Mouse (Mus musculus) lung, embryonic 14.5 days (tissue): Measurements from ENCODE around the gene H6pd. TPM values are rescaled to one million over a fixed set of nuclear protein-coding genes. Genes with fewer than 3 reads are reported as not detected.

Source experiments
- ATAC-seq: fragments of 200-750 bp; cut with Nextera tagmentation; 2 replicates; pipeline ENCODE4 v1.8.0; 2017; ENCODE audit warnings: mild to moderate bottlenecking, moderate TSS enrichment, moderate library complexity; ENCODE audit not compliant: insufficient read depth
- DNase-seq: peaks from one replicate; pipeline ENCODE4 v3.0.0-alpha.2; 2015
- H3K27ac ChIP-seq: fragments of 300-500 bp; sonication (generic); 2 replicates; pipeline ENCODE4 v1.5.1; 2014; ENCODE audit warnings: low read depth, mild to moderate bottlenecking, moderate library complexity
- H3K27me3 ChIP-seq: fragments of 300-500 bp; sonication (generic); 2 replicates; pipeline ENCODE4 v1.6.1; 2014; ENCODE audit warnings: low read length, control low read depth; ENCODE audit not compliant: insufficient read depth
- H3K36me3 ChIP-seq: fragments of 300-500 bp; sonication (generic); 2 replicates; pipeline ENCODE4 v1.6.1; 2014; ENCODE audit warnings: control low read depth; ENCODE audit not compliant: insufficient read depth
- H3K4me1 ChIP-seq: fragments of 300-500 bp; sonication (generic); 2 replicates; pipeline ENCODE4 v1.6.1; 2014; ENCODE audit warnings: antibody characterized with exemption, control low read depth; ENCODE audit not compliant: insufficient read depth
- H3K4me2 ChIP-seq: fragments of 300-500 bp; sonication (generic); 2 replicates; pipeline ENCODE4 v1.6.1; 2014; ENCODE audit warnings: mild to moderate bottlenecking
- H3K4me3 ChIP-seq: fragments of 300-500 bp; sonication (generic); 2 replicates; pipeline ENCODE4 v1.5.1; 2014; ENCODE audit warnings: low read depth, low read length
- H3K9ac ChIP-seq: fragments of 300-500 bp; sonication (generic); 2 replicates; pipeline ENCODE4 v1.6.1; 2014
- H3K9me3 ChIP-seq: fragments of 300-500 bp; sonication (generic); 2 replicates; pipeline ENCODE4 v1.6.1; 2016; ENCODE audit warnings: low read depth, low read length, control low read depth
- CTCF ChIP-seq: IDR thresholded peaks from 2 replicates; pipeline ENCODE4 v1.5.1; 2016; ENCODE audit warnings: antibody characterized with exemption, low read depth
- WGBS: fragments of 180-500 bp; shearing (Covaris S2); extraction: QIAGEN DNeasy Blood & Tissue Kit; methylation state at CpG from one replicate; pipeline ENCODE4 v1.1.7; 2014; 5-methylcytosine and 5-hydroxymethylcytosine counted together
- polyA plus RNA-seq: library from polyadenylated mRNA; unstranded; fragments of >200 nt; fragmentation: Nextera tagmentation; extraction: Ambion mirVana; gene quantifications from 2 replicates; pipeline ENCODE4 v1.2.1, GENCODE M21; 2014

H6pd gene
- 20.4 and 22.0 TPM in 2 replicates for polyA plus RNA-seq

GRCm38 (mm10) chr4:150008853-150009586 lies at the start of gene H6pd:
Gene H6pd, minus strand, starts transcription at chr4:150009023.
- Histone ChIP-seq H3K4me2 (peak within 1 kb of the TSS; percentile 81), H3K27ac (peak within 1 kb of the TSS; percentile 99), H3K9me3 (no peaks in the 10 kb centered on the region), H3K36me3 (no peaks in the 10 kb centered on the region), H3K9ac (peak within 1 kb of the TSS; percentile 89), H3K27me3 (no peaks in the 10 kb centered on the region), H3K4me3 (peak within 1 kb of the TSS; percentile 72), H3K4me1 (peaks cover 27% of the 10 kb centered on the region)
- no peak; the same call in 1 of the 2 replicates for TF ChIP-seq CTCF
- 4% methylated on average over 52 of the region's 52 CpGs for WGBS
- ATAC-seq (peak; percentile 87), DNase-seq (peak; percentile 98)

- no peak overlapping the region for H3K9ac ChIP-seq
- TF ChIP-seq CTCF = no peak
- no peak overlapping the region for H3K4me3 ChIP-seq
- whole genome bisulfite sequencing = 90% methylated on average over 12 of the region's 12 CpGs
- H3K27me3 ChIP-seq = no peaks in the 10 kb centered on the region
- no peak overlapping the region for H3K27ac ChIP-seq
- H3K9me3 ChIP-seq = no peaks in the 10 kb centered on the region
- no peak overlapping the region for H3K4me2 ChIP-seq
- DNase-seq (no peak), ATAC-seq (no peak)
- H3K36me3 ChIP-seq = 0 out of 2 replicates have a peak, but pooled peaks cover 6% of the 10 kb centered on the region
- peaks cover 11% of the 10 kb centered on the region; the same call in 1 of the 2 replicates for H3K4me1 ChIP-seq
Observed at GRCm38 (mm10) chr4:150057722-150058121, 48.9 kb upstream of the H6pd start.

- TF ChIP-seq CTCF = no peak
- WGBS = 74% methylated on average over 7 of the region's 7 CpGs
- H3K27me3 ChIP-seq = no peaks in the 10 kb centered on the region
- H3K27ac ChIP-seq = no peak overlapping the region
- H3K4me2 ChIP-seq = no peak overlapping the region
- DNase-seq = no peak
- H3K36me3 ChIP-seq = 0 out of 2 replicates have a peak, but pooled peaks cover 6% of the 10 kb centered on the region
- H3K4me3 ChIP-seq = no peak overlapping the region
- no peak overlapping the region for H3K9ac ChIP-seq
- no peaks in the 10 kb centered on the region for H3K9me3 ChIP-seq
- ATAC-seq = no peak
- peaks cover 9% of the 10 kb centered on the region; the same call in 1 of the 2 replicates for H3K4me1 ChIP-seq
Observed at GRCm38 (mm10) chr4:150056171-150056570, 47.3 kb upstream of the H6pd start.

GRCm38 (mm10) chr4:150052380-150052779 lies 43.6 kb upstream of the H6pd start:
- WGBS = 90% methylated on average over 3 of the region's 3 CpGs
- no peak overlapping the region for H3K9ac ChIP-seq
- 0 out of 2 replicates have a peak, but pooled peaks cover 8% of the 10 kb centered on the region for H3K4me1 ChIP-seq
- no peaks in the 10 kb centered on the region for H3K9me3 ChIP-seq
- H3K36me3 ChIP-seq = 0 out of 2 replicates have a peak, but pooled peaks cover 6% of the 10 kb centered on the region
- H3K4me3 ChIP-seq = no peak overlapping the region
- H3K27ac ChIP-seq = no peak overlapping the region
- ATAC-seq (no peak), DNase-seq (no peak)
- H3K27me3 ChIP-seq = peaks cover 6% of the 10 kb centered on the region; the same call in 1 of the 2 replicates
- H3K4me2 ChIP-seq = no peak overlapping the region
- no peak for TF ChIP-seq CTCF

GRCm38 (mm10) chr4:150051514-150051913 lies 42.7 kb upstream of the H6pd start:
- no peak overlapping the region for H3K9ac ChIP-seq
- ATAC-seq = no peak
- 55% methylated on average over 8 of the region's 8 CpGs for WGBS
- H3K4me2 ChIP-seq = no peak overlapping the region
- no peak for TF ChIP-seq CTCF
- H3K27ac ChIP-seq = no peak overlapping the region
- no peak for DNase-seq
- H3K4me1 ChIP-seq = 0 out of 2 replicates have a peak, but pooled peaks cover 9% of the 10 kb centered on the region
- no peaks in the 10 kb centered on the region for H3K9me3 ChIP-seq
- H3K4me3 ChIP-seq = no peak overlapping the region
- no peaks in the 10 kb centered on the region for H3K36me3 ChIP-seq
- peaks cover 6% of the 10 kb centered on the region; the same call in 1 of the 2 replicates for H3K27me3 ChIP-seq

- peak overlapping the region; percentile 97 for H3K4me2 ChIP-seq
- H3K27ac ChIP-seq = no peak overlapping the region
- H3K9me3 ChIP-seq = no peaks in the 10 kb centered on the region
- H3K27me3 ChIP-seq = peaks cover 6% of the 10 kb centered on the region; the same call in 1 of the 2 replicates
- TF ChIP-seq CTCF = peak; percentile 29; the same call in 1 of the 2 replicates
- no peak for DNase-seq
- no peaks in the 10 kb centered on the region for H3K36me3 ChIP-seq
- no peak for ATAC-seq
- 19% methylated on average over 13 of the region's 13 CpGs for WGBS
- no peak overlapping the region; the same call in 1 of the 2 replicates for H3K9ac ChIP-seq
- H3K4me3 ChIP-seq = peak overlapping the region; percentile 63
- H3K4me1 ChIP-seq = 0 out of 2 replicates have a peak, but pooled peaks cover 9% of the 10 kb centered on the region
Observed at GRCm38 (mm10) chr4:150049564-150050226, 40.9 kb upstream of the H6pd start.

- 0 out of 2 replicates have a peak, but pooled peaks have one; percentile 22 for ATAC-seq
Observed at GRCm38 (mm10) chr4:150049157-150049513, 40.3 kb upstream of the H6pd start.

More at GRCm38 (mm10) chr4:150049157-150049513, 40.3 kb upstream of the H6pd start:
- H3K9ac ChIP-seq = peak overlapping the region; percentile 64
- H3K27me3 ChIP-seq = peaks cover 6% of the 10 kb centered on the region; the same call in 1 of the 2 replicates
- peak overlapping the region; percentile 97 for H3K4me2 ChIP-seq
- H3K27ac ChIP-seq = peak overlapping the region; percentile 24; the same call in 1 of the 2 replicates
- DNase-seq = peak; percentile 31
- H3K36me3 ChIP-seq = no peaks in the 10 kb centered on the region
- 12% methylated on average over 15 of the region's 15 CpGs for WGBS
- peak overlapping the region; percentile 63 for H3K4me3 ChIP-seq
- 0 out of 2 replicates have a peak, but pooled peaks cover 9% of the 10 kb centered on the region for H3K4me1 ChIP-seq
- no peaks in the 10 kb centered on the region for H3K9me3 ChIP-seq
- TF ChIP-seq CTCF = no peak
